Mouse (Mus musculus) MEL (cell line): ENCODE results near the gene Olfr906. TPM values are rescaled to one million over a fixed set of nuclear protein-coding genes. Genes with fewer than 3 reads are reported as not detected.

Source experiments
- DNase-seq: peaks from one replicate; pipeline ENCODE4 v3.0.0; 2011; ENCODE audit warnings: low read depth, low spot score
- H3K27ac ChIP-seq: 2 replicates; pipeline ENCODE4 v1.5.1; 2012; ENCODE audit warnings: low read depth, mild to moderate bottlenecking, control low read depth, low read length, moderate library complexity; ENCODE audit not compliant: control insufficient read depth
- H3K27me3 ChIP-seq, 2 experiments: fragments of 150-350 bp in 1 of 2; sonication (generic) in 1 of 2; 2 replicates each; pipeline ENCODE4 v1.6.1; 2012; ENCODE audit warnings: low read length in 2 of 2, mild to moderate bottlenecking in 2 of 2, improper control_type of control experiment in 1 of 2, moderate library complexity in 1 of 2; ENCODE audit not compliant: insufficient read depth in 2 of 2, control insufficient read depth in 1 of 2
- H3K36me3 ChIP-seq, 2 experiments: 2 replicates each; pipeline ENCODE4 v1.6.1; 2012 to 2014; ENCODE audit warnings: low read length in 2 of 2, improper control_type of control experiment in 1 of 2, inconsistent platforms in 1 of 2, mild to moderate bottlenecking in 1 of 2; ENCODE audit not compliant: insufficient read depth in 2 of 2, control insufficient read depth in 1 of 2
- H3K4me1 ChIP-seq, 2 experiments: fragments of 150-350 bp in 1 of 2; sonication (generic) in 1 of 2; 2 replicates each; pipeline ENCODE4 v1.6.1; 2012; ENCODE audit warnings: low read length in 2 of 2, improper control_type of control experiment in 1 of 2, mild to moderate bottlenecking in 1 of 2; ENCODE audit not compliant: insufficient read depth in 2 of 2, control insufficient read depth in 1 of 2
- H3K4me3 ChIP-seq, 2 experiments: fragments of 150-350 bp in 1 of 2; sonication (generic) in 1 of 2; 2 replicates each; pipeline ENCODE4 v1.5.1; 2012; ENCODE audit warnings: low read depth in 2 of 2, low read length in 2 of 2, mild to moderate bottlenecking in 2 of 2, moderate library complexity in 2 of 2, control low read depth in 1 of 2, improper control_type of control experiment in 1 of 2; ENCODE audit not compliant: control insufficient read depth in 1 of 2, insufficient read depth in 1 of 2
- H3K79me2 ChIP-seq: 2 replicates; pipeline ENCODE4 v1.6.1; 2012; ENCODE audit warnings: mild to moderate bottlenecking, low read length, moderate library complexity; ENCODE audit not compliant: control insufficient read depth, poor library complexity, insufficient read depth
- H3K9ac ChIP-seq: 2 replicates; pipeline ENCODE4 v1.6.1; 2012; ENCODE audit warnings: low read depth, mild to moderate bottlenecking, control low read depth, low read length, moderate library complexity; ENCODE audit not compliant: control insufficient read depth, poor library complexity, severe bottlenecking
- H3K9me3 ChIP-seq: fragments of 150-350 bp; sonication (generic); replicated peaks from 2 replicates; pipeline ENCODE4 v1.6.1; 2012; ENCODE audit warnings: mild to moderate bottlenecking, low read length, improper control_type of control experiment, moderate library complexity; ENCODE audit not compliant: insufficient read depth
- E2F4 ChIP-seq: IDR thresholded peaks from 2 replicates; pipeline ENCODE4 v1.6.1; 2011; ENCODE audit warnings: low read depth, low read length, improper control_type of control experiment, borderline replicate concordance
- ELF1 ChIP-seq: IDR thresholded peaks from 2 replicates; pipeline ENCODE4 v1.6.1; 2014; ENCODE audit warnings: low read depth, mild to moderate bottlenecking, inconsistent platforms, low read length, improper control_type of control experiment, moderate library complexity
- ETS1 ChIP-seq: IDR thresholded peaks from 2 replicates; pipeline ENCODE4 v1.6.1; 2012; ENCODE audit warnings: low read depth, mild to moderate bottlenecking, inconsistent platforms, low read length, improper control_type of control experiment, moderate library complexity
- GATA1 ChIP-seq: IDR thresholded peaks from 2 replicates; pipeline ENCODE4 v1.6.1; 2011; ENCODE audit warnings: low read depth, low read length, improper control_type of control experiment
- KAT2A ChIP-seq: conservative IDR thresholded peaks from 2 replicates; pipeline ENCODE4 v1.6.1; 2012; ENCODE audit warnings: low read depth, low read length, improper control_type of control experiment, inconsistent platforms
- MAFK ChIP-seq: IDR thresholded peaks from 2 replicates; pipeline ENCODE4 v1.6.1; 2011; ENCODE audit warnings: low read depth, mild to moderate bottlenecking, low read length, improper control_type of control experiment, borderline replicate concordance
- MAZ ChIP-seq: IDR thresholded peaks from 2 replicates; pipeline ENCODE4 v1.6.1; 2012; ENCODE audit warnings: low read depth, mild to moderate bottlenecking, inconsistent platforms, low read length, improper control_type of control experiment
- MEF2A ChIP-seq: IDR thresholded peaks from 2 replicates; pipeline ENCODE4 v1.6.1; 2014; ENCODE audit warnings: low read depth, mild to moderate bottlenecking, inconsistent platforms, low read length, improper control_type of control experiment; ENCODE audit not compliant: poor library complexity, insufficient replicate concordance, severe bottlenecking; ENCODE audit errors: extremely low read depth
- MXI1 ChIP-seq: IDR thresholded peaks from 2 replicates; pipeline ENCODE4 v1.6.1; 2011; ENCODE audit warnings: mild to moderate bottlenecking, low read depth, low read length, improper control_type of control experiment
- MYC ChIP-seq: IDR thresholded peaks from 2 replicates; pipeline ENCODE4 v1.6.1; 2011; ENCODE audit warnings: low read depth, mild to moderate bottlenecking, low read length, improper control_type of control experiment, moderate library complexity
- NELFE ChIP-seq: IDR thresholded peaks from 2 replicates; pipeline ENCODE4 v1.6.1; 2011; ENCODE audit warnings: low read depth, low read length, improper control_type of control experiment
- NRF1 ChIP-seq: IDR thresholded peaks from 2 replicates; pipeline ENCODE4 v1.6.1; 2014; ENCODE audit warnings: low read depth, mild to moderate bottlenecking, inconsistent platforms, low read length, improper control_type of control experiment, moderate library complexity; ENCODE audit not compliant: poor library complexity, insufficient read depth, severe bottlenecking
- POLR2A ChIP-seq, 2 experiments: IDR thresholded peaks; 2 replicates each; pipeline ENCODE4 v1.6.1; 2011 to 2012; ENCODE audit warnings: low read length in 2 of 2, mild to moderate bottlenecking in 2 of 2, control low read depth in 1 of 2, improper control_type of control experiment in 1 of 2, low read depth in 1 of 2, moderate library complexity in 1 of 2; ENCODE audit not compliant: control insufficient read depth in 1 of 2, insufficient read depth in 1 of 2, poor library complexity in 1 of 2
- RAD21 ChIP-seq: IDR thresholded peaks from 2 replicates; pipeline ENCODE4 v1.6.1; 2011; ENCODE audit warnings: mild to moderate bottlenecking, low read depth, low read length, improper control_type of control experiment
- SIN3A ChIP-seq: IDR thresholded peaks from 2 replicates; pipeline ENCODE4 v1.6.1; 2012; ENCODE audit warnings: low read length, improper control_type of control experiment, inconsistent platforms
- UBTF ChIP-seq: IDR thresholded peaks from 2 replicates; pipeline ENCODE4 v1.6.1; 2012; ENCODE audit warnings: low read depth, mild to moderate bottlenecking, inconsistent platforms, low read length, improper control_type of control experiment, moderate library complexity, borderline replicate concordance; ENCODE audit not compliant: insufficient read depth
- USF1 ChIP-seq: IDR thresholded peaks from 2 replicates; pipeline ENCODE4 v1.6.1; 2014; ENCODE audit warnings: low read depth, mild to moderate bottlenecking, inconsistent platforms, low read length, improper control_type of control experiment, moderate library complexity
- USF2 ChIP-seq, 2 experiments: IDR thresholded peaks; 2 replicates each; pipeline ENCODE4 v1.6.1; 2011 to 2012; ENCODE audit warnings: improper control_type of control experiment in 2 of 2, low read length in 2 of 2, borderline replicate concordance in 1 of 2, inconsistent platforms in 1 of 2, low read depth in 1 of 2, mild to moderate bottlenecking in 1 of 2; ENCODE audit not compliant: insufficient read depth in 1 of 2
- ZC3H11A ChIP-seq: IDR thresholded peaks from 2 replicates; pipeline ENCODE4 v1.6.1; 2012; ENCODE audit warnings: low read depth, mild to moderate bottlenecking, inconsistent platforms, low read length, improper control_type of control experiment
- ZKSCAN1 ChIP-seq: IDR thresholded peaks from 2 replicates; pipeline ENCODE4 v1.6.1; 2012; ENCODE audit warnings: low read depth, mild to moderate bottlenecking, inconsistent platforms, low read length, improper control_type of control experiment, moderate library complexity
- ZMIZ1 ChIP-seq: IDR thresholded peaks from 2 replicates; pipeline ENCODE4 v1.6.1; 2012; ENCODE audit warnings: low read depth, mild to moderate bottlenecking, inconsistent platforms, low read length, improper control_type of control experiment, moderate library complexity
- polyA plus RNA-seq, 2 experiments: library from polyadenylated mRNA; stranded (reverse) in 1 of 2; unstranded in 1 of 2; fragments of >175 nt in 1 of 2; fragments of >200 nt in 1 of 2; gene quantifications; 2 replicates each; pipeline versions ENCODE4 v1.2.1 to v1.2.4; 2012; ENCODE audit warnings: low replicate concordance in 2 of 2, low read depth in 1 of 2; ENCODE audit not compliant: insufficient read length in 2 of 2, insufficient read depth in 1 of 2, missing spikeins in 1 of 2
- total RNA-seq: library from RNA; depleted of rRNA; stranded (reverse); fragments of 300-350 nt; gene quantifications from 2 replicates; pipeline ENCODE4 v1.2.3, GENCODE M21; 2012

Gene Olfr906
- total and polyA plus RNA-seq, 3 experiments: not detected

DNA sequence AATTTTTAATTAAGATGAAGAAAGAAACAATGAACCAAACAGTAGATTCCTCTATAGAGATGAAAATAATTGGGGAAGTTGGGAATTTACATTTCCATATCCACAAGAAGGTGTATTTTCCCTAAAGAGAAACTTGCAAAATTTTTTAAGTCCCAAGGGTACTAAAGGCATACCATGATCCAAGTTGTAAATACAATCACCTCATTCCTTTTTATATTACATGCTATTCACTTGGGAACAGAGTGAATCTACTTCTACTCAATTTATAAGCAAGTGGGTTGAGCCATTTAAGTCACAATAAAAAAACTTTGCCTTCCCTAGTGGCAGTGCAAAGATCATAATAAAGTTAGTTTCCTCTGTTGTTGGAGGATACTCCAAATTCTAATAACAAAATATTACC is 24.0 kb upstream of the Olfr906 start, which contains the start of gene Olfr904:
TSS of gene Olfr904 (plus strand) at position 301 of the 400 bp plus-strand sequence.
- no peaks in the 10 kb centered on the region for H3K79me2 ChIP-seq

DNA sequence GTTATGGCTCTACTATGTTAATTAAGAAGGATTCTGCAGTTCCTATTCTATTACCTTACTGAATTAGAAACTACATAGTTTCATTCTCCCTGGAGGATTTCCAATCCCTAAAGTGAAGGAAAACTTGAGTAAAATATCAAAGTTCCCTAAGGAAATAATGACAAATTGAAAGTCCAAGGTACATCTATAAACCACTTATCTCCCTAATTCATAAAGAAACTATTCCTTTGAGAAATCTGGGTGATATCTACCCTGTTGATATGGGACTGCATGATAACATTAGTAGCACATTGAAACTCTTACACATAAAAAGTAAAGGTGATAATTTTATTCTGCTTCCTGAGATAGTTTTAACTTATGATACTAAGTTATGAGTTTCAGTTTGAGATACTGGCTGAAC is 16.1 kb upstream of the Olfr906 start, which contains the start of gene Olfr905:
TSS of gene Olfr905 (plus strand) at position 301 of the 400 bp plus-strand sequence.
- H3K27me3 ChIP-seq: no peaks in the 10 kb centered on the region
- H3K4me1 ChIP-seq: no peaks in the 10 kb centered on the region
- H3K9ac ChIP-seq: no peak within 1 kb of the TSS
- DNase-seq: no peak
- H3K9me3 ChIP-seq: no peaks in the 10 kb centered on the region
- H3K36me3 ChIP-seq: no peaks in the 10 kb centered on the region
- no peak within 1 kb of the TSS for H3K27ac ChIP-seq
- no peaks in the 10 kb centered on the region for H3K79me2 ChIP-seq
- TF ChIP-seq RAD21: no peak
- TF ChIP-seq NELFE: no peak
- H3K4me3 ChIP-seq: no peak within 1 kb of the TSS

More for the DNA sequence above, 24.0 kb upstream of the Olfr906 start, which contains the start of gene Olfr904:
- Histone ChIP-seq H3K27me3 (no peaks in the 10 kb centered on the region), H3K36me3 (no peaks in the 10 kb centered on the region), H3K4me1 (no peaks in the 10 kb centered on the region), H3K27ac (no peak within 1 kb of the TSS), H3K9ac (no peak within 1 kb of the TSS), H3K9me3 (no peaks in the 10 kb centered on the region), H3K4me3 (no peak within 1 kb of the TSS)
- TF ChIP-seq USF2 (IDR thresholded peaks at IDR 0.05; ENCODE audit: borderline replicate concordance in 1 of 2, insufficient read depth in 1 of 2, low read depth in 1 of 2, low read length in 2 of 2) (no peak), MYC (no peak), MEF2A (no peak), KAT2A (no peak), SIN3A (no peak), MXI1 (no peak), MAFK (no peak), E2F4 (no peak), POLR2A (IDR thresholded peaks at IDR 0.05; ENCODE audit: control insufficient read depth in 1 of 2, insufficient read depth in 1 of 2, low read depth in 1 of 2, low read length in 2 of 2, poor library complexity in 1 of 2) (no peak), NRF1 (no peak), ZC3H11A (no peak), ZMIZ1 (no peak), UBTF (no peak), ELF1 (no peak), USF1 (no peak), GATA1 (no peak), ETS1 (no peak), MAZ (no peak), ZKSCAN1 (no peak)
- DNase-seq: no peak
